Mouse (Mus musculus): ENCODE measurements around the gene Tssk3.

- TF ChIP-seq CTCF (IDR thresholded peaks at IDR 0.05; ENCODE audit: low read depth, low read length) (no peak), GATA1 (IDR thresholded peaks at IDR 0.05; ENCODE audit: borderline replicate concordance, low read length) (no peak)
These were observed 11.0 kb downstream of the Tssk3 start for GRCm38 (mm10) chr4:129479863-129480262.
